Mouse (Mus musculus) adrenal gland, postnatal 25 days (tissue): ENCODE data around the gene Colgalt1. TPM values are rescaled to one million over a fixed set of nuclear protein-coding genes. Genes with fewer than 3 reads are reported as not detected.

Source experiments
- DNase-seq: peaks from one replicate; pipeline ENCODE4 v3.0.0; 2021; ENCODE audit warnings: mixed read lengths
- total RNA-seq: library from RNA; stranded (reverse); gene quantifications from 2 replicates; pipeline ENCODE4 v1.2.3, GENCODE M21; 2021

The Colgalt1 gene
- total RNA-seq, 1 experiment from 2014 or later, result 66.2 TPM

GRCm38 (mm10) chr8:71628396-71629095, 17.7 kb downstream of the Colgalt1 start:
- no peak for DNase-seq

DNA sequence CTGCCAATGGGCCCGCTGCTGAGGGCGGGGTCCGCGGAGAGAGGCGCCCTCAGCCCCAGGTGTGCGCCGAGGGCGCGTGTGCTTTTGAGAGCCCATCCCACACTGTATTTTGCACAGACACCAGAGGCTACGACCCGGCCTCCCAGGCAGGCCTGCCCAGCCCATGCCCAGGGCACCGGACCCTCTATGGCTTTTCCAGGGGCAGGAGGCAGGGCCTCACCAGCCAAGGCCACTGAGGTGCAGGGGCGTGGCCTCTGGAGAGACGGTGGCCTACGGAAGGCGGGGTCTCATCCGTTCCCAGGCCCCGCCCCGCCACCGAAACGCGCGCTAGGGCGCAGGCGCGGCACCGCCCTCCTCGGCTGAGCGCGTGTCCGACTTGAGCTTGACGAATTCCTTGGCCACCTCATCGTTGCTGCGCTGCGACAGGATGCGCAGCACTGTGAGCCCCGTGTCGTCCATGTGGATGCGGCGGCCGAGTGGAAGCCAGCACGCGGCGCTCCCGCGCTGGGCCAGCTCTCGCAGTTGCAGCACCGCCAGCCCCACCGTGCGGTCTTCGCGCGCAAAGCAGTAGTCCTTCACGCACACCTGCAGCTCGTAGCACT, 18.4 kb downstream of the Colgalt1 start:
- DNase-seq, result peak; percentile 98

- DNase-seq, result peak; percentile 71
These were observed 19.0 kb downstream of the Colgalt1 start for GRCm38 (mm10) chr8:71629781-71630212.

DNA sequence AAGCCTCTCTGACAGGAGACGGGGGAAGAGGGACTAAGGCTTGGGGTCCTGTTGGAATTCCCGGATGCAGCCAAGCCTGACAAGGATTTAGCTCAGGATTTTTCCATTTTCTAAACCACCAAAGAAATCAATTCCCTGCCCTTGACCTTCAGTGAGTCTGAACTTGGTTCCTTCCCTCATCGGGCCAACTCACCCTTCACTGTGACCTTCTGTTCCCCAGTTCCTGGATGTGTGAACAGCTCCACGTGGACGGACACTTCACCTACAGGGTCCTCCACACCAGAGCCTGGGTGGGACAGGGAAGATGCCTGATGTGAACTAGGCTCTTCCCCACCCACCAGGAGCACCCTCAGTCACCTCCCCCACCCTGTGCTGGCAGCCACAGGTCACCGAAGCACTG, 20.0 kb downstream of the Colgalt1 start:
- DNase-seq, result no peak

DNA sequence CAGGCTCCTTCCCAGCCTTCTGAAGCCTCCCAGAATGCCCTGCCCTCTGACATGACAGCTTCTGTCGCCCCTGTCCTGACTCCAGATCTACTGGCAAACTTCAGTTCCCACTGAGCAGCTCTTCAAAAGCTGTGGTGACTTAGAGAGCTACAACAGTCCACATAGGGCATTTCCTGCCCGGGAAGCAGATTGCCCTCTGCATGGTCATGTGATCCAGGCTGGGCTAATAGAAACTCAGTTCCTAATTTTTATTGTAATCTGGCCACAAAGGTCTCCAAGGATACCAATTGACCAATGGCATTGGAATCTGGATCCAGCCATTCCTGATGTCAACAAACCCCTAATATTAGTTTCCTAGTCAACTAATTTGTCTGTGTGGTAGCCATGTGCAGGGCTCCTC, 21.1 kb downstream of the Colgalt1 start:
- no peak for DNase-seq

GRCm38 (mm10) chr8:71633164-71633563, 22.4 kb downstream of the Colgalt1 start:
- peak; percentile 80 for DNase-seq

GRCm38 (mm10) chr8:71633981-71634667, 23.3 kb downstream of the Colgalt1 start:
- peak; percentile 74 for DNase-seq

- DNase-seq, result no peak
These were observed 26.6 kb downstream of the Colgalt1 start for GRCm38 (mm10) chr8:71637149-71638095.

DNA sequence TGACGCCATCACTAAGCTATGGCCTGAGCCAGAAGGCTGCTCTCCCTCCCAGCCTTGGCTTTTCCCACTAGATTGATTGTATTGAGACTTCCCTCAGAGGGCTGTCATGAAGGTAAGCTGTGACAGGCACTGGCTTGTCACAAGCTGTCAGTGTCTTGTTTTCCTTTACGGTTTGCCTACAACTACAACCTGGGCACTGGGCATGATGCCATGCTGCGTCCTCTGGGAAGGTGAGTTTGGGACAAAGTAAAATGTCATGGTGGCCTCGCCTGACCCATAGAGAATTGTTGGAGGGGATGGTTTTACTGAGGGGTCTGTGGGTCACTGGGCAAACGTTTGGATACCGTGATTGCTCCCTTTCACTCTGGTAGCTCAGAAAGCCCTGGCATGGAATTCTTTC, 27.5 kb downstream of the Colgalt1 start:
- no peak for DNase-seq

- DNase-seq, result no peak
These were observed 28.5 kb downstream of the Colgalt1 start for GRCm38 (mm10) chr8:71639318-71639717.

DNA sequence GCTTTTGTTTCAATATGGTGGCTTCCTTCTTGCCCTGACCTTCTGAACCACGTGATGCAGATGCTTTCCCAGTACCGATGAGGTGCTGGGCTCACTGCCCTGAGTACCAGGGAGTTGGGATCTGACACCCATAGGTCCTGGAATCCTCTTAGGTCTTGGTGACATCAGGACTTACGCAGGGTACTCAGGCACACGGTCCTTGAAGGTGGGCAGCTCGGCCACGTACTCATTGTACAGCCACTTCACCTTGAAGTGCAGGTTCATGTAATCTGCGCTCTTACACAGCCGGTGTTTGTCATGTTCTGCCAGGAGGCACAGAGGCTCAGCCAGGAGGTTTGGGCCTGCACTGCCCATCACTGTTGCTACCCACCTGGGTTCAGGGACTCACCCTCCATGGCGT, 34.7 kb downstream of the Colgalt1 start:
- no peak for DNase-seq

DNA sequence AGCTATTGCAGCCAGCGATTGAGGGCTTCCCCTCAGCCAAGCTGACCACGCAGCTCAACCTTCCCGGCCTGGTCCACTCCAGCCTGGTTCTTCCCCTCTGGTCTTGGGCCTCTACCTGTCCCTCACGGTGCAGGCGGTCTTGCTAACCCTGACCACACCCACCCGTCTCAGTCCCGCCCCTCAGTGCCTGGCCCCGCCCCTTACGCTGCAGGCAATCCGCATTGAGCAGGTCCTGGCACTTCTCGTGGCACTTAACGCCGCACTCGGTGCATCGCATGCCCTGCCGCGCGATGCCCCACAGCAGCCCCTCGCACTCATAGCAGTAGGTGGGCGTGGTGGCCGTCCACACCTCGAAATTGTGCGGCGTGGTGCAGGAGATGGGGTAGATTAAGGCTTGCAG, 43.8 kb downstream of the Colgalt1 start:
- DNase-seq, result peak; percentile 49

GRCm38 (mm10) chr8:71657816-71658215, 47.0 kb downstream of the Colgalt1 start:
- DNase-seq, result no peak

- DNase-seq, result peak; percentile 30
These were observed 47.8 kb downstream of the Colgalt1 start for GRCm38 (mm10) chr8:71658515-71659049.

- no peak for DNase-seq
These were observed 49.0 kb downstream of the Colgalt1 start for GRCm38 (mm10) chr8:71659751-71660150.

- peak; percentile 89 for DNase-seq
These were observed 49.7 kb downstream of the Colgalt1 start for GRCm38 (mm10) chr8:71660325-71661120.

DNA sequence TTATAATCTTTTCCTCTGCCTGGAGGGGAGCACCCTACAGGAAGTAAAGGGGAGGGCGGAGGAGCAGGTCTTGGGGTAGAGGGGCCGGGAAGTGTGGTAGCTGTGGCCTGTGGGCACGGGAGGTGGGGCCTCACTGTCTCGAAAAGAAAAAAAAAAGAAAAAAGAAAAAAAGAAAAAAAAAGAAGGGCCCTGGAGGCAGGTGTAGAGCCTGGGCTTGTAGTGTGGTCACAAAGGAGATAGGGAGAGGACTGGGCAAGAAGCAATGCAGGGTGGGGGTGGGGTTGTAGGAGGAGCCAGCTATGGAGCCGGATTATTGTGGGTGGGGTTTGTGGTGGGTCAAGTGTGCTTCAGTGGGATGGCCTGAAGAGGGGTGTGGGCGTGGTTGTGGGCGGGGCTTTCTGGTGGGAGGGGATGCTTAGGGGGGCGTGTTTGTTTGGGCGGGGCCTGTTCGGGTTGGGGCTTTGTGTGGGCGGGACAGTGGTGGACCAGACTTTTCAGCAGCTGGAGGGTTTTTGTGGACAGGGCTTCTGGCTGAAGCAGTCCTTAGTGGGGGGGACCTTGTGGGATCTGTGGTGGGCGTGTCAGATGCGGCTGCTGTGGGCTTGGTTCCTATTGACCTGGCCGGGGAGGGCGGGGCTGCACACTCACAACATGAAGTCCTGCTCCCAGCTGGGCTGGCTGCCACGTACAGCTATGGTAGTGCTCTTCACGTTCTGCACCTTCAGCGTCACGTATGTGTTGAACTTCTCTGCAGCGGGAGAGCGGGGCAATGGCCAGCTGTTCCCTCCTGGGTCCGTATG, 54.7 kb downstream of the Colgalt1 start:
- DNase-seq, result peak; percentile 53

GRCm38 (mm10) chr8:71666855-71667254, 56.1 kb downstream of the Colgalt1 start:
- no peak for DNase-seq

GRCm38 (mm10) chr8:71667256-71667655, 56.5 kb downstream of the Colgalt1 start:
- DNase-seq, result no peak
